Mouse (Mus musculus) CH12.LX (cell line): Measurements from ENCODE around the gene Kirrel3.

Experiments
- CHD1 ChIP-seq: IDR thresholded peaks from 2 replicates; pipeline ENCODE4 v1.6.1; 2012; ENCODE audit warnings: low read depth, low read length, improper control_type of control experiment, inconsistent platforms
- CTCF ChIP-seq, 2 experiments: IDR thresholded peaks in 1 of 2; conservative IDR thresholded peaks in 1 of 2; 2 replicates each; pipeline ENCODE4 v1.5.1; 2011 to 2012; ENCODE audit warnings: low read depth in 2 of 2, low read length in 2 of 2, improper control_type of control experiment in 1 of 2, inconsistent platforms in 1 of 2, mild to moderate bottlenecking in 1 of 2, moderate library complexity in 1 of 2
- HCFC1 ChIP-seq: IDR thresholded peaks from 2 replicates; pipeline ENCODE4 v1.6.1; 2012; ENCODE audit warnings: low read depth, mild to moderate bottlenecking, inconsistent platforms, low read length, improper control_type of control experiment
- JUND ChIP-seq: conservative IDR thresholded peaks from 2 replicates; pipeline ENCODE4 v1.6.1; 2011; ENCODE audit warnings: low read depth, low read length, improper control_type of control experiment
- MAFK ChIP-seq: IDR thresholded peaks from 2 replicates; pipeline ENCODE4 v1.6.1; 2011; ENCODE audit warnings: low read length, improper control_type of control experiment; ENCODE audit not compliant: insufficient replicate concordance
- MAX ChIP-seq: IDR thresholded peaks from 2 replicates; pipeline ENCODE4 v1.6.1; 2011; ENCODE audit warnings: low read length, improper control_type of control experiment
- MEF2A ChIP-seq: IDR thresholded peaks from 2 replicates; pipeline ENCODE4 v1.6.1; 2014; ENCODE audit warnings: low read depth, mild to moderate bottlenecking, inconsistent platforms, low read length, improper control_type of control experiment, borderline replicate concordance
- MYC ChIP-seq: IDR thresholded peaks from 2 replicates; pipeline ENCODE4 v1.6.1; 2011; ENCODE audit warnings: low read depth, mild to moderate bottlenecking, improper control_type of control experiment, low read length
- POLR2A ChIP-seq: IDR thresholded peaks from 2 replicates; pipeline ENCODE4 v1.6.1; 2011; ENCODE audit warnings: low read depth, mild to moderate bottlenecking, improper control_type of control experiment, low read length
- POLR2AphosphoS2 ChIP-seq: IDR thresholded peaks from 2 replicates; pipeline ENCODE4 v1.6.1; 2011; ENCODE audit warnings: low read depth, low read length, improper control_type of control experiment
- RCOR1 ChIP-seq: conservative IDR thresholded peaks from 2 replicates; pipeline ENCODE4 v1.6.1; 2012; ENCODE audit warnings: low read depth, mild to moderate bottlenecking, inconsistent platforms, low read length, improper control_type of control experiment
- TBP ChIP-seq: conservative IDR thresholded peaks from 2 replicates; pipeline ENCODE4 v1.6.1; 2011; ENCODE audit warnings: low read depth, low read length, improper control_type of control experiment
- UBTF ChIP-seq: IDR thresholded peaks from 2 replicates; pipeline ENCODE4 v1.6.1; 2012; ENCODE audit warnings: low read depth, mild to moderate bottlenecking, inconsistent platforms, low read length, improper control_type of control experiment, moderate library complexity
- ZKSCAN1 ChIP-seq: IDR thresholded peaks from 2 replicates; pipeline ENCODE4 v1.6.1; 2012; ENCODE audit warnings: low read depth, inconsistent platforms, low read length, improper control_type of control experiment, borderline replicate concordance

- no peak for TF ChIP-seq POLR2AphosphoS2
- TF ChIP-seq CTCF (conservative IDR thresholded peaks at IDR 0.05 in 1 of 2, IDR thresholded peaks at IDR 0.05 in 1 of 2; ENCODE audit: low read depth in 2 of 2, low read length in 2 of 2), result no peak
- no peak for TF ChIP-seq ZKSCAN1
- no peak for TF ChIP-seq JUND
- TF ChIP-seq MEF2A, result no peak
- TF ChIP-seq HCFC1, result no peak
- no peak for TF ChIP-seq POLR2A
- no peak for TF ChIP-seq UBTF
- TF ChIP-seq MAX, result no peak
- no peak for TF ChIP-seq TBP
- TF ChIP-seq RCOR1, result no peak
- no peak for TF ChIP-seq MAFK
- TF ChIP-seq MYC, result no peak
- TF ChIP-seq CHD1, result no peak
Measured at GRCm38 (mm10) chr9:34992201-34992600, 506.5 kb downstream of the Kirrel3 start.
